Mouse (Mus musculus): ENCODE results near the gene Rbl1. TPM values are rescaled to one million over a fixed set of nuclear protein-coding genes. Genes with fewer than 3 reads are reported as not detected.

Gene Rbl1
- polyA plus RNA-seq, 1 experiment from 2014 or later = 20.9 TPM

- Histone ChIP-seq H3K4me3 (replicated peaks) (0 out of 2 replicates have a peak overlapping the region, but pooled peaks have one; percentile 20), H3K9ac (no peak overlapping the region), H3K9me3 (replicated peaks) (no peaks in the 10 kb centered on the region), H3K4me2 (peak overlapping the region; percentile 96), H3K36me3 (replicated peaks) (0 out of 2 replicates have a peak, but pooled peaks cover 3% of the 10 kb centered on the region), H3K27me3 (no peaks in the 10 kb centered on the region), H3K4me1 (replicated peaks) (peaks cover 68% of the 10 kb centered on the region), H3K27ac (replicated peaks) (peak overlapping the region; percentile 53)
- ATAC-seq (ENCODE audit: insufficient read depth) = no peak
- WGBS (ENCODE audit: insufficient replicate concordance) = 69% methylated on average over 3 of the region's 3 CpGs
Observed at GRCm38 (mm10) chr2:157132686-157133540, 71.4 kb downstream of the Rbl1 start.

DNA sequence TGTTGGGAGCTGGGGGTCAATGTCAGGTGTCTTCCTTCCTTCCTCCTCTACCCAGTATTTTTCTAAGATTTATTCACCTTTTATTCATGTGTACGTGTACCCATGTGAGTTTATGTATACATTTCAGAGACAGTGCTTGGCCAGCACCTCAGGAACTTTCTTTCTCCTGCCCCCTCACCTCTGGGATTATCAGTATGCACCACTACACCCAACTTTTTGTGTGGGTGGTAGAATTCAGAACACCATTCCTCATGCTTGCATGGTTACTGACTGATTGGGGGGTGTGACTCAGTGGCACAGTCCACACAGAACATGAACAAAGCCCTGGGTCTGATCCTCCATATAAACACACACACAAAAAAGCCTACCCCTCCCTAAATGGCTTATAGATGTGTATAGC, 72.2 kb downstream of the Rbl1 start:
- no peaks in the 10 kb centered on the region for H3K9me3 ChIP-seq (replicated peaks)
- ATAC-seq (ENCODE audit: insufficient read depth) = no peak

GRCm38 (mm10) chr2:157130813-157131514, 73.4 kb downstream of the Rbl1 start:
- Histone ChIP-seq H3K4me3 (replicated peaks) (peak overlapping the region; percentile 57), H3K27ac (replicated peaks) (peak overlapping the region; percentile 65), H3K9me3 (replicated peaks) (no peaks in the 10 kb centered on the region), H3K4me2 (peak overlapping the region; percentile 68), H3K9ac (peak overlapping the region; percentile 22), H3K27me3 (no peaks in the 10 kb centered on the region), H3K36me3 (replicated peaks) (peaks cover 19% of the 10 kb centered on the region; the same call in 1 of the 2 replicates), H3K4me1 (replicated peaks) (peaks cover 57% of the 10 kb centered on the region)
- WGBS (ENCODE audit: insufficient replicate concordance) = 40% methylated on average over 8 of the region's 8 CpGs
- no peak for ATAC-seq (ENCODE audit: insufficient read depth)

More for the DNA sequence above, 72.2 kb downstream of the Rbl1 start:
- H3K4me3 ChIP-seq (replicated peaks) = 0 out of 2 replicates have a peak overlapping the region, but pooled peaks have one; percentile 0
- H3K27ac ChIP-seq (replicated peaks) = peak overlapping the region; percentile 60
- H3K36me3 ChIP-seq (replicated peaks) = peaks cover 8% of the 10 kb centered on the region; the same call in 1 of the 2 replicates
- no peaks in the 10 kb centered on the region for H3K27me3 ChIP-seq
- peaks cover 66% of the 10 kb centered on the region for H3K4me1 ChIP-seq (replicated peaks)
- 73% methylated on average over 1 of the region's 1 CpGs for WGBS (ENCODE audit: insufficient replicate concordance)
- no peak overlapping the region for H3K9ac ChIP-seq
- peak overlapping the region; percentile 6; the same call in 1 of the 2 replicates for H3K4me2 ChIP-seq

DNA sequence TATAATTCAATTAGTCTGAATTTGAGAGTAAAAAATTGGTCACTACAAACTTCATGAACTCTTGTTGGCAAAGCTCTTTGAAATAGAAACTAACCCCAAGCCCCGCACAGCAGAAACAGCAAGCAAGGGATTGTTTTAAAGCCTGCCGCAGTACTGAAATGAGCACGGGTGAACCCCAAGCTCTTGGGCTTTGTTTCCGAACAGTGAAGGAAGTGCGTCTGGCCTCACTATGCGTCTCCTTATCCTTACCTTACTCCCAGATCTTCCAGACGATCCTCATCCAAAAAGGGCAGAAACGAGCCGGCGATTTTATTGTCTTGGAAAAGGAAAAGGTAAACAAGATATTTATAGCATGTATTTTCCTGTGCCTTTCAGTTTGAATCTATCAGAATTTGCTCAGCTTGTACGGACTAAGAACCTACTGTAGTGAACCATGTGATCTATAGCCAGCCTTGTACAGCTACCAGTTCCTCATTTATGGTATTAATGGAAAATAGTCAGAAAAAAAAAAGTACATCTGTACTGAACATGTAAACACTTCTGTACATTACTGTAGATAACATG, 74.7 kb downstream of the Rbl1 start:
- WGBS (ENCODE audit: insufficient replicate concordance) = 37% methylated on average over 11 of the region's 11 CpGs
- H3K9ac ChIP-seq = no peak overlapping the region

DNA sequence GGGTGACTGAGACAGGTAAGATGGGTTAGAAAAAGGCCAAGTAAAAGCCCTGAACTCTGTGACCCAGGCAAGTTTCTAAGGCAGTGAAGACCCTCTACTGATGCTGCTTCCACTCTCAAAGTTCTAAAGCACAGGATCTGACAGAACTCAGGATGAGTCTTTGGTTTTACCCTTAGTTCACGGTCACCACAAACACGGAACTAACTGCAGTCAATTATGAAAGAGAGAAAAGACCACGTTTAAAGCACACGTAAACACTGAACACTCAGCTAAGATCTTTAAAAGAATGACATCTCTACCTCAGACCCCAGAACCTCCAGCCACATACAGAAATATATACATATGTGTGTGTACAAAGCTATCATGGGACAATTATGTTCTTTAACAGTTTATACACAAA, 75.2 kb downstream of the Rbl1 start:
- Histone ChIP-seq H3K4me1 (replicated peaks) (peaks cover 46% of the 10 kb centered on the region), H3K4me3 (replicated peaks) (peak overlapping the region; percentile 3), H3K27ac (replicated peaks) (0 out of 2 replicates have a peak overlapping the region, but pooled peaks have one; percentile 35), H3K27me3 (no peaks in the 10 kb centered on the region), H3K9me3 (replicated peaks) (no peaks in the 10 kb centered on the region), H3K9ac (no peak overlapping the region), H3K4me2 (peak overlapping the region; percentile 42; the same call in 1 of the 2 replicates), H3K36me3 (replicated peaks) (peaks cover 31% of the 10 kb centered on the region; the same call in 1 of the 2 replicates)
- WGBS (ENCODE audit: insufficient replicate concordance) = 55% methylated on average over 4 of the region's 4 CpGs
- no peak for ATAC-seq (ENCODE audit: insufficient read depth)

More for the DNA sequence above, 74.7 kb downstream of the Rbl1 start:
- no peak for ATAC-seq (ENCODE audit: insufficient read depth)
- H3K4me2 ChIP-seq = peak overlapping the region; percentile 42
- peak overlapping the region; percentile 3 for H3K4me3 ChIP-seq (replicated peaks)
- H3K27me3 ChIP-seq = no peaks in the 10 kb centered on the region
- H3K9me3 ChIP-seq (replicated peaks) = no peaks in the 10 kb centered on the region
- peaks cover 49% of the 10 kb centered on the region for H3K4me1 ChIP-seq (replicated peaks)
- H3K27ac ChIP-seq (replicated peaks) = peak overlapping the region; percentile 35; the same call in 1 of the 2 replicates
- peaks cover 29% of the 10 kb centered on the region; the same call in 1 of the 2 replicates for H3K36me3 ChIP-seq (replicated peaks)

DNA sequence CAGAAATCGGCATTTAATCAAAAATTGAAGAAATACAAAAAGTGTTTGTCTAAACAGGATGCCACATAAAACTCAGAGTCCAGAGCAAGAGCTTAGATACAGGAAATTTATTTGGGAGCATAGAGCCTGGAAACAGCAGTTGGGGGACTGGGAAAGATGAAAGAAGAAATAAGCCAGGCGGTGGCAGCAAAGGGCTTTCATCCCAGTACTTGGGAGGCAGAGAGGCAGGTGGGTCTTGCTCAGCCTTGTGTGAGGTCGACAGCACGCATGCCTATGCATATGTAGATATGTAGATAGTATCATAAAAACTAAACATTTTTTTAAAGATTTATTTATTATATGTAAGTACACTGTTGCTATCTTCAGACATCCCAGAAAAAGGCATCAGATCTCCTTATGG, 76.3 kb downstream of the Rbl1 start:
- 65% methylated on average over 4 of the region's 4 CpGs for WGBS (ENCODE audit: insufficient replicate concordance)
- Histone ChIP-seq H3K9me3 (replicated peaks) (no peaks in the 10 kb centered on the region), H3K36me3 (replicated peaks) (peaks cover 34% of the 10 kb centered on the region; the same call in 1 of the 2 replicates), H3K4me2 (no peak overlapping the region), H3K27me3 (no peaks in the 10 kb centered on the region), H3K9ac (no peak overlapping the region), H3K4me1 (replicated peaks) (peaks cover 36% of the 10 kb centered on the region), H3K27ac (replicated peaks) (no peak overlapping the region), H3K4me3 (replicated peaks) (no peak overlapping the region)
- ATAC-seq (ENCODE audit: insufficient read depth) = no peak

DNA sequence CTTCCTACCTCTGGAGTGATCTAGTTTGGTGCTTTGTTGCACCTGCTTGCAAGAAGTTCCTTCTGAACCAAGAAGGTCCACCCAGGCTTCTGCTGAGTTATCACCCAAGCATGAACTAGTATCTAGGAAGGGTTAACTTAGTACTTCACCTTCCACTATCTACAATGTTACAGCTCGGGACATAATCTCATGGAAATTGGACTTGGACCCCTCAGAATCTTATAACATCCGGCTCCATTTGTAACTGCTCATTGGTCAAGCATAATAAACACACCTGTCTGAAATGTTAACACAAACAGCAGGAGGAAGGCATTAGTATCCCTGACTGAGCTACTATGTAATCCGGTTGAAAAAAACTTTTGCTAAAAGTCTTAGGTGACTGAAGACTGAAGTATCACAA, 77.0 kb downstream of the Rbl1 start:
- WGBS (ENCODE audit: insufficient replicate concordance) = 70% methylated on average over 3 of the region's 3 CpGs
- Histone ChIP-seq H3K27me3 (no peaks in the 10 kb centered on the region), H3K4me1 (replicated peaks) (peaks cover 30% of the 10 kb centered on the region), H3K9ac (no peak overlapping the region), H3K4me3 (replicated peaks) (no peak overlapping the region), H3K9me3 (replicated peaks) (no peaks in the 10 kb centered on the region), H3K27ac (replicated peaks) (no peak overlapping the region), H3K36me3 (replicated peaks) (peaks cover 35% of the 10 kb centered on the region; the same call in 1 of the 2 replicates), H3K4me2 (no peak overlapping the region)
- ATAC-seq (ENCODE audit: insufficient read depth) = no peak

DNA sequence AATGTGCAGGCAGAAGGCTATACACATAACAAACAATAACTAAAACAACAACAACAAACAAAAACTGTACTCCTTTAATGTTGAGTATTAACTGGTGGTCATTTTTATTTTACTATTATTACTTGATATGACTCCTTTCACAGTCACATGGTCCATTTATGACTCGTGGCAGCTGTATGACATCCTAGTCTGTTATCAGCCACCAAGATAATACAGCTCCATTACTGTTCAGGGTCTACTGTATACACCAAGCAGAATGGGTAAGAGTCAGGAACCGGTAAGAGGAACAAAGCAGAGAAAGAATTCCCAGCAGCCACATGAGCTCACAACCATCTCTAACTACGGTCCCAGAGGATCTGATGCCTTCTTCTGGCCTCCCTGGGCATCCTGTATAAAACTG, 79.1 kb downstream of the Rbl1 start:
- no peaks in the 10 kb centered on the region for H3K27me3 ChIP-seq
- no peak overlapping the region for H3K9ac ChIP-seq
- 60% methylated on average over 3 of the region's 3 CpGs for WGBS (ENCODE audit: insufficient replicate concordance)
- H3K36me3 ChIP-seq (replicated peaks) = peaks cover 52% of the 10 kb centered on the region
- no peak overlapping the region for H3K4me3 ChIP-seq (replicated peaks)
- H3K9me3 ChIP-seq (replicated peaks) = no peaks in the 10 kb centered on the region
- H3K4me2 ChIP-seq = no peak overlapping the region
- no peak for ATAC-seq (ENCODE audit: insufficient read depth)
- no peak overlapping the region for H3K27ac ChIP-seq (replicated peaks)
- peaks cover 13% of the 10 kb centered on the region; the same call in 1 of the 2 replicates for H3K4me1 ChIP-seq (replicated peaks)

- no peaks in the 10 kb centered on the region for H3K4me1 ChIP-seq (replicated peaks)
- H3K27ac ChIP-seq (replicated peaks) = no peak overlapping the region
- no peak overlapping the region for H3K4me2 ChIP-seq
- no peaks in the 10 kb centered on the region for H3K9me3 ChIP-seq (replicated peaks)
- H3K36me3 ChIP-seq (replicated peaks) = peaks cover 47% of the 10 kb centered on the region
- H3K27me3 ChIP-seq = no peaks in the 10 kb centered on the region
- 82% methylated on average over 8 of the region's 8 CpGs for WGBS (ENCODE audit: insufficient replicate concordance)
- ATAC-seq (ENCODE audit: insufficient read depth) = no peak
- no peak overlapping the region for H3K4me3 ChIP-seq (replicated peaks)
- H3K9ac ChIP-seq = no peak overlapping the region
Observed at GRCm38 (mm10) chr2:157121766-157122165, 82.6 kb downstream of the Rbl1 start.

DNA sequence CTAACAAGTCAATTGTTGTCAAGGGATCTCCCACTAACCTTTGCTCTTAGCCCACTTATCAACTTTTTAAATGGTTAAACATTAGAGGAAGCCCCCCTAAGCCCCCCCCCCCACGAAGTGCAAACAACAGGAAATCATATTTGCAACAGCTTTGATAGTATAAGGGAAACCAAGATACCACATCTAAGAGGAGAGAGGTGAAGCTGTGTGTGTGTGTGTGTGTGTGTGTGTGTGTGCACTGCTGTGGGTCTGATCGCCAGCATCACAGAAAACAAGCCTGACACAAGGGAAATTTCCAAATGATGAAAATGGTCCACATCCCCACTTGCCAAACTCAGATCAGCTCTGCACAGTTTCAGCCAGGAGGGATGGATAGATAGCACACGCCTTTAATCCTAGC, 85.3 kb downstream of the Rbl1 start:
- H3K4me1 ChIP-seq (replicated peaks) = no peaks in the 10 kb centered on the region
- WGBS (ENCODE audit: insufficient replicate concordance) = 44% methylated on average over 3 of the region's 3 CpGs
- peaks cover 45% of the 10 kb centered on the region for H3K36me3 ChIP-seq (replicated peaks)
- H3K27ac ChIP-seq (replicated peaks) = no peak overlapping the region
- H3K9me3 ChIP-seq (replicated peaks) = no peaks in the 10 kb centered on the region
- H3K27me3 ChIP-seq = no peaks in the 10 kb centered on the region
- H3K9ac ChIP-seq = no peak overlapping the region
- ATAC-seq (ENCODE audit: insufficient read depth) = no peak
- no peak overlapping the region for H3K4me3 ChIP-seq (replicated peaks)
- no peak overlapping the region for H3K4me2 ChIP-seq

- ATAC-seq (ENCODE audit: insufficient read depth) = no peak
- no peak overlapping the region for H3K4me2 ChIP-seq
- H3K4me1 ChIP-seq (replicated peaks) = no peaks in the 10 kb centered on the region
- no peak overlapping the region for H3K27ac ChIP-seq (replicated peaks)
- H3K27me3 ChIP-seq = no peaks in the 10 kb centered on the region
- H3K9ac ChIP-seq = no peak overlapping the region
- WGBS (ENCODE audit: insufficient replicate concordance) = 74% methylated on average over 4 of the region's 4 CpGs
- H3K36me3 ChIP-seq (replicated peaks) = peaks cover 50% of the 10 kb centered on the region
- no peak overlapping the region for H3K4me3 ChIP-seq (replicated peaks)
- H3K9me3 ChIP-seq (replicated peaks) = no peaks in the 10 kb centered on the region
Observed at GRCm38 (mm10) chr2:157118556-157118955, 85.8 kb downstream of the Rbl1 start.

Measured in liver, embryonic 15.5 days (tissue).